Mouse (Mus musculus) left cerebral cortex, adult 2 months (tissue): ENCODE results near the gene Tbc1d10c. TPM values are rescaled to one million over a fixed set of nuclear protein-coding genes. Genes with fewer than 3 reads are reported as not detected.
A peak's percentile ranks its signal among the peaks of the same experiment; 100 is the strongest.

Source experiments
- DNase-seq, 2 experiments: peaks; one replicate each; pipeline ENCODE4 v3.0.0; 2021 to 2022; ENCODE audit warnings: low spot score in 2 of 2, mixed read lengths in 1 of 2; ENCODE audit errors: extremely low spot score in 1 of 2
- H3K27ac ChIP-seq: fragments of 200-600 bp; 2 replicates; pipeline ENCODE4 v1.8.1; 2022
- H3K4me3 ChIP-seq: fragments of 200-600 bp; 2 replicates; pipeline ENCODE4 v1.8.1; 2022
- CTCF ChIP-seq: fragments of 200-600 bp; IDR thresholded peaks from 2 replicates; pipeline ENCODE4 v1.8.1; 2022; ENCODE audit warnings: antibody characterized with exemption, mild to moderate bottlenecking, moderate library complexity
- intact Hi-C: fragments of 180-260 bp; cut with DNase I; formaldehyde crosslinking; loops from one replicate; pipeline ENCODE4 v1.15.1; 2025
- long read RNA-seq, 2 experiments: library from polyadenylated mRNA; stranded (forward); transcript quantifications; one replicate each; pipeline ENCODE4 v2.0.0; 2021; ENCODE audit warnings: borderline mapping rate in 2 of 2
- total RNA-seq, 2 experiments: library from RNA; stranded (reverse); gene quantifications; 2 replicates each; pipeline ENCODE4 v1.2.3; 2021

The Tbc1d10c gene
- 1 to 10 TPM; 1.4 to 1.5 TPM for total RNA-seq
- long read RNA-seq, experiment 1, partial matches to known transcripts: 0 of 1 reads
- long read RNA-seq, experiment 1, other reads (novel, unspliced or antisense): 1 of 1 reads
- long read RNA-seq, experiment 2, partial matches to known transcripts: 0 of 1 reads
- long read RNA-seq, experiment 2, other reads (novel, unspliced or antisense): 1 of 1 reads

DNA sequence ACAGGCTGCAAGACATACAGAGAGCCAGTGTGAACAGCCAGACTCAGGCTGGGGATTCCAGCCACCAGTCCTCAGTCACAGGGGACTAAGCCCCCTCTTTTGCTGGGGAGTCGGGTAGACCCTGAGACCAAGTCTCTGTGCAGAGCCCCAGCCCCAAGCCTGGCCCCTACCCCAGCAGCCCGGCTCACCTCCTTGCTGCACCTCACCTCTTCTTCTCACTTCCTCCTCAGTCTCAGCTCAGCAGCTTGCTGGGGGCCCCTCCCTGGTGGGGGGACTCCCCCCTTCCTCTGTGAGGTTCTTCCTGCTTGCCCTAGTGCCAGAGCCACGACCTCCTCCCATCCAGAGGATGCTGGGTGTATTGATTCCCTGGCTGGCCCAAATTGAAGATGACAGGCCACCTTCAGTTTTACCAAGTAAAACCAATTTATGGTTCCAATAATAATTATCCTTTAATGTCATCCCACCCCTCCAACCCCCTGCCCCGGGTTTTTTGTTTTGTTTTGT lies at the start of gene Tbc1d10c:
Gene Tbc1d10c (minus strand): TSS at position 454 of the 504 bp plus-strand sequence.
- peak within 1 kb of the TSS; percentile 97 for H3K4me3 ChIP-seq
- H3K27ac ChIP-seq: peak within 1 kb of the TSS; percentile 98
- no peak for TF ChIP-seq CTCF
- intact Hi-C loops: no loop called here
- no peak for DNase-seq

DNA sequence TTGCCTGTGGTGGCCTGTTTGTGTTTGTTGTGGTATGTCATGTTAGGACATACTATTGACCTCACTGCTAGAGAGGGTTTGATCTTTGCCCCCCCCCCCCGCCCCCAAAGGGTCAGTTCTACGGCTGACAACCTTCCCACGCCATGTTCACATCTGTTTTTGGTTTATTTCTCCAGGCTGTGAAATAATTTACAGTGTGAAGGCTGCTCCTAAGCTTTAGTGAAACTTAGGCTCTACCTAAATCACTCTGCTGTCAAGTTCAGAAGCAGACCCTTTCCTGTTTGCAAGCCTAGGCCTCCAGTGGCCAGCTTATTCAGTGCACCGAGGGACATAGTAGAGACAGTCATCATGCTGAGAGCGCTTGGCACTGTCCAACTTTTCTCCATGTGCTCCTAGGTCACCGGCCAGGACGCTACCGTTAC lies 49.2 kb upstream of the Tbc1d10c start:
- intact Hi-C loops: no loop called here
- TF ChIP-seq CTCF: no peak
- DNase-seq: no peak
- Histone ChIP-seq H3K27ac (no peak overlapping the region), H3K4me3 (no peak overlapping the region)

DNA sequence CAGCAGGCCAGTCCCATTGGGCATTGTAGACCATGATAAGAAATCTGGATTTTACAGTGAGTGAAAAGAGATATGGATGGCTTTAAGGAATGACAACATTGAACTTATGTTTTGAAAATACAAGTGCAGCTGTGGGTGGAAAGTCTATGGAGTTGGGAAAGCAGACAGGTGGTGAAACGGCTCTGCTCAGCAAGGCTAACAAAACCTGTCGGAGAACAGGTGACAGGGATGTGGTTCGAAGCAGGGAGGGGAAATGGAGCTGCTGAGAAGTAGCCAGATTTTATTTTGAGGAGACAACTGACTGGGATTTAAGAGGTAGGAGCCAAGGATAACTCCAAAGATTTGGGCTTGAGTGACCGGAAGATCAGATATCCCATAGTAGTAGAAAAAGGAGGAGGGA lies 43.5 kb upstream of the Tbc1d10c start:
- DNase-seq: no peak
- no peak overlapping the region for H3K27ac ChIP-seq
- H3K4me3 ChIP-seq: no peak overlapping the region
- intact Hi-C loops: no loop called here
- no peak for TF ChIP-seq CTCF

DNA sequence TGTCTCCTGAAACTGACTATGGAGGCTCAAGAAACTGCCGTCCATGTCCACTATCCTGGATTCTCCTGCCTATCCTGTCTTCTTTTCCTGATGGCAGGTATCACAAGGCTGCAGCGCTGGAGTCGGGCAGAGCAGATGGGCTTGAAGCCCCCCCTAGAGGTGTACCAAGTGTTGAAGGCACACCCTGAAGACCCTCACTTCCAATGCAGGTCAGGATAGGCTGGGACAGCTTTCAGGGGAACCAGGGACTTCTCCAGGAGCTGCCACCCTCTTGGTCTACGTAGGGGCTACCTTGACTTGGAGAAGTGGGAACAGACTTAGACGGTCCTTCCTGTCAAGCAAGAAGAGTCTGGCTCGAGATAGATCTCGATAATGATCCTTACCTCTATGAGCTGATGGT lies 41.6 kb upstream of the Tbc1d10c start:
- intact Hi-C loops: no loop called here
- Histone ChIP-seq H3K27ac (peak overlapping the region; percentile 74; the same call in 1 of the 2 replicates), H3K4me3 (peak overlapping the region; percentile 75)
- no peak for TF ChIP-seq CTCF
- DNase-seq: no peak

DNA sequence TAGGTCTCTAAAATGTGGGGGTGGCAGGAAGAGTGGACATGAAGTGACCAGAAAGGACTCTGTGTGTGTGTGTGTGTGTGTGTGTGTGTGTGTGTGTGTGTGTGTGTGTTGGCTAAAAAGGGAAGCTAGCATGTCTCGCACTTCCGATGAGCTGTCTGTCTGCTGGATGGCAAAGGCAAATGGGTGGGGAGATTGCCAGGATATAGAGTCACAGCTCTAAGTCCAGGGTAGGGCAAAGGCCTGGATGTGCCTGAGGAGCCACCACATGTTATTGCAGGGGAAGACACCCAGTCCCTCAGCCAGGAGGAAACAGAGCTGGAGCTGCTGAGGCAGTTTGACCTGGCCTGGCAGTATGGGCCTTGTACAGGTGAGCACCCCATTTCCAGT lies 41.1 kb upstream of the Tbc1d10c start:
- intact Hi-C loops: no loop called here
- Histone ChIP-seq H3K4me3 (peak overlapping the region; percentile 75), H3K27ac (peak overlapping the region; percentile 98)
- no peak for DNase-seq
- TF ChIP-seq CTCF: no peak

- no peak for TF ChIP-seq CTCF
- peak; percentile 95 to 96 for DNase-seq
- intact Hi-C loops: loop anchor here (1.0 to 2.0 kb wide), 2 partner anchors 106 to 135 kb away; partner anchors contain the start of genes Aip and Cdk2ap2
- Histone ChIP-seq H3K4me3 (peak within 1 kb of the TSS; percentile 75), H3K27ac (peak within 1 kb of the TSS; percentile 98)
Measured at GRCm38 (mm10) chr19:4231253-4232185, 40.4 kb upstream of the Tbc1d10c start, which contains the start of gene Pold4. Gene Pold4 (plus strand): TSS chr19:4231899.

GRCm38 (mm10) chr19:4230415-4230814 lies 39.3 kb upstream of the Tbc1d10c start:
- no peak for TF ChIP-seq CTCF
- intact Hi-C loops: loop anchor here (2.0 kb wide), 1 partner anchor 134 kb away; the partner anchor contains the start of gene Cdk2ap2
- peak overlapping the region; percentile 57; the same call in 1 of the 2 replicates for H3K27ac ChIP-seq
- H3K4me3 ChIP-seq: no peak overlapping the region
- DNase-seq: no peak

DNA sequence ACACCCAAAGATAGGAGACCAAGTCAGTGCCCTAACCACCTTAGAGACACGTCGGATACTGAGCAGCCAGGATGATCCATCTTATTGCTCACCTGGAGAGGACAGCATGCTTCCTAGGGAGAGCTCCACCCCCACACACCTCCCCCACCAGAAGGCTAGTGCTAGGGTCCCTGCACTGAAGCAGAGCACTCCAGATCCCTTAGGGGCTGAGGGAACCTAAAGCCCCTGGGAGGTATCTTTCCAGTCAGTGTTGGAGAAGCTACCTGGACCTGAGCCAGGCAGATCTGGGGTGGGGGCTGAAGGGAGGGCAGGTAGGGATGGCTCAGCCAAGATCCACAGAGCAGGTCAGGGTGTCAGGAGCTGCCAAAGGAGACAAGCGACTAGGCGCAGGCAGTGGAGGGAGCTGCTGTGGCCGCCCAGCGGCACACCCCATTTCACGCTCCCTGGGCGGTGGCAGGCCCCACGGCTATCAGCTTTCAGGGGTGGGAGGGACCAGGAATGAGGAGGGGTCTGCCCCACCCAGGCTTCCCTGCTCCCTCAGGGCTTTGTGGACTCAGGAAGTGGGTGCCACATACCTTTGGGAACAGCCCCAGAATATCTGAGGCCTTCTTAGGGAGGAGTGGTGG lies 38.5 kb upstream of the Tbc1d10c start:
- intact Hi-C loops: loop anchor here (2.0 to 5.0 kb wide), 3 partner anchors 59 to 212 kb away; partner anchors contain the start of gene Cdk2ap2

GRCm38 (mm10) chr19:4228891-4229290 lies 37.8 kb upstream of the Tbc1d10c start:
- intact Hi-C loops: loop anchor here (1.0 to 5.0 kb wide), 3 partner anchors 22 to 212 kb away; no protein-coding TSS in a partner anchor
- no peak for DNase-seq

More for the DNA sequence above, 38.5 kb upstream of the Tbc1d10c start:
- Histone ChIP-seq H3K27ac (no peak overlapping the region), H3K4me3 (no peak overlapping the region)
- no peak for TF ChIP-seq CTCF
- DNase-seq: no peak

GRCm38 (mm10) chr19:4227894-4228678 lies 37.0 kb upstream of the Tbc1d10c start:
- intact Hi-C loops: loop anchor here (1.0 to 5.0 kb wide), 3 partner anchors 21 to 211 kb away; no protein-coding TSS in a partner anchor

More at GRCm38 (mm10) chr19:4228891-4229290, 37.8 kb upstream of the Tbc1d10c start:
- Histone ChIP-seq H3K4me3 (no peak overlapping the region), H3K27ac (no peak overlapping the region)
- TF ChIP-seq CTCF: no peak

GRCm38 (mm10) chr19:4227446-4227845 lies 36.4 kb upstream of the Tbc1d10c start:
- Histone ChIP-seq H3K4me3 (no peak overlapping the region), H3K27ac (no peak overlapping the region)
- intact Hi-C loops: loop anchor here (5.0 kb wide), 1 partner anchor 210 kb away; no protein-coding TSS in a partner anchor
- no peak for DNase-seq
- TF ChIP-seq CTCF: no peak

More at GRCm38 (mm10) chr19:4227894-4228678, 37.0 kb upstream of the Tbc1d10c start:
- no peak overlapping the region for H3K27ac ChIP-seq
- DNase-seq: peak; percentile 74 to 78
- TF ChIP-seq CTCF: no peak; the same call in none of the 2 replicates
- H3K4me3 ChIP-seq: no peak overlapping the region
